Mouse (Mus musculus) kidney, postnatal 0 days (tissue): ENCODE results near the gene Hoxb1. TPM values are rescaled to one million over a fixed set of nuclear protein-coding genes. Genes with fewer than 3 reads are reported as not detected.

Source experiments
- ATAC-seq: fragments of 200-750 bp; cut with Nextera tagmentation; replicated peaks from 2 replicates; pipeline ENCODE4 v1.8.0; 2017; ENCODE audit warnings: low read depth, moderate number of reproducible peaks, moderate TSS enrichment, moderate library complexity; ENCODE audit not compliant: low FRiP score
- DNase-seq: peaks from one replicate; pipeline ENCODE4 v3.0.0-alpha.2; 2016; ENCODE audit warnings: low spot score
- H3K27ac ChIP-seq: fragments of 300-500 bp; sonication (generic); 2 replicates; pipeline ENCODE4 v1.5.1; 2014; ENCODE audit warnings: mild to moderate bottlenecking
- H3K27me3 ChIP-seq: fragments of 300-500 bp; sonication (generic); 2 replicates; pipeline ENCODE4 v1.6.1; 2014; ENCODE audit warnings: low read length, mixed read lengths; ENCODE audit not compliant: insufficient read depth
- H3K36me3 ChIP-seq: fragments of 300-500 bp; sonication (generic); 2 replicates; pipeline ENCODE4 v1.6.1; 2014; ENCODE audit warnings: low read length, mixed read lengths; ENCODE audit not compliant: insufficient read depth
- H3K4me1 ChIP-seq: fragments of 300-500 bp; sonication (generic); replicated peaks from 2 replicates; pipeline ENCODE4 v1.6.1; 2014; ENCODE audit warnings: antibody characterized with exemption, low read length, mixed read lengths; ENCODE audit not compliant: insufficient read depth
- H3K4me2 ChIP-seq: fragments of 300-500 bp; sonication (generic); 2 replicates; pipeline ENCODE4 v1.6.1; 2014; ENCODE audit warnings: mild to moderate bottlenecking, low read length, moderate library complexity, mixed read lengths
- H3K4me3 ChIP-seq: fragments of 300-500 bp; sonication (generic); replicated peaks from 2 replicates; pipeline ENCODE4 v1.5.1; 2014; ENCODE audit warnings: low read depth, low read length
- H3K9ac ChIP-seq: fragments of 300-500 bp; sonication (generic); 2 replicates; pipeline ENCODE4 v1.6.1; 2014; ENCODE audit warnings: low read depth, low read length
- H3K9me3 ChIP-seq: fragments of 300-500 bp; sonication (generic); replicated peaks from 2 replicates; pipeline ENCODE4 v1.6.1; 2016; ENCODE audit warnings: low read length, inconsistent platforms, mixed read lengths
- CTCF ChIP-seq: IDR thresholded peaks from 2 replicates; pipeline ENCODE4 v1.5.1; 2016; ENCODE audit warnings: antibody characterized with exemption, low read depth, mild to moderate bottlenecking, moderate library complexity
- WGBS: fragments of 180-500 bp; shearing (Covaris S2); extraction: QIAGEN DNeasy Blood & Tissue Kit; methylation state at CpG from one replicate; pipeline ENCODE4 v1.1.7; 2014; 5-methylcytosine and 5-hydroxymethylcytosine counted together
- polyA plus RNA-seq: library from polyadenylated mRNA; unstranded; fragments of >200 nt; fragmentation: Nextera tagmentation; extraction: Ambion mirVana; gene quantifications from 2 replicates; pipeline ENCODE4 v1.2.1, GENCODE M21; 2015

Hoxb1 gene
- polyA plus RNA-seq, 1 experiment from 2014 or later: 0.13 TPM

DNA sequence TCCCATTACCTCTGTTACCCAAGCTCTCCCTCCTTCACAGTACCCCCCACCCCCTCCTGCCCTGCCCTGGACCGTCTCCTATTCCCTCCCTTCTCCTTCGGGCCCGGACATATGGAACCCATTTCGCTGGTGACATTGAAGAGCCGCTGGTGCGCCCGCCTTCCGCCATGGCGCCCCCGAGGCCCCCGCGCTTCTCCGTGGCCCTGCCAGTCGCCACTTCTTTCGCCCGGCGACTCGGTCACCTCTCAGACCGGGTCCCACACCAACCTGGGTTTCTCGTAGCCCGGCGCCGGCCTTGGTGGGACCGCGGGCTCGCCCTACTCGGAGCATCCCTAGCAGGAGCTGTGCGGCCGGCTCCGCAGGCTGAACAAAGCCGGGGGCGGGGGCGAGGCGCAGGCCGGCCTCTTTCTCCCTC, 32.9 kb upstream of the Hoxb1 start:
- peaks cover 77% of the 10 kb centered on the region for H3K4me1 ChIP-seq
- WGBS: 11% methylated on average over 35 of the region's 35 CpGs
- ATAC-seq (no peak), DNase-seq (no peak)
- no peak for TF ChIP-seq CTCF
- H3K4me3 ChIP-seq: peak overlapping the region; percentile 33
- H3K27ac ChIP-seq: peak overlapping the region; percentile 96
- H3K9me3 ChIP-seq: no peaks in the 10 kb centered on the region
- peak overlapping the region; percentile 73 for H3K9ac ChIP-seq
- no peaks in the 10 kb centered on the region for H3K27me3 ChIP-seq
- H3K4me2 ChIP-seq: peak overlapping the region; percentile 72
- peaks cover 10% of the 10 kb centered on the region; the same call in 1 of the 2 replicates for H3K36me3 ChIP-seq

DNA sequence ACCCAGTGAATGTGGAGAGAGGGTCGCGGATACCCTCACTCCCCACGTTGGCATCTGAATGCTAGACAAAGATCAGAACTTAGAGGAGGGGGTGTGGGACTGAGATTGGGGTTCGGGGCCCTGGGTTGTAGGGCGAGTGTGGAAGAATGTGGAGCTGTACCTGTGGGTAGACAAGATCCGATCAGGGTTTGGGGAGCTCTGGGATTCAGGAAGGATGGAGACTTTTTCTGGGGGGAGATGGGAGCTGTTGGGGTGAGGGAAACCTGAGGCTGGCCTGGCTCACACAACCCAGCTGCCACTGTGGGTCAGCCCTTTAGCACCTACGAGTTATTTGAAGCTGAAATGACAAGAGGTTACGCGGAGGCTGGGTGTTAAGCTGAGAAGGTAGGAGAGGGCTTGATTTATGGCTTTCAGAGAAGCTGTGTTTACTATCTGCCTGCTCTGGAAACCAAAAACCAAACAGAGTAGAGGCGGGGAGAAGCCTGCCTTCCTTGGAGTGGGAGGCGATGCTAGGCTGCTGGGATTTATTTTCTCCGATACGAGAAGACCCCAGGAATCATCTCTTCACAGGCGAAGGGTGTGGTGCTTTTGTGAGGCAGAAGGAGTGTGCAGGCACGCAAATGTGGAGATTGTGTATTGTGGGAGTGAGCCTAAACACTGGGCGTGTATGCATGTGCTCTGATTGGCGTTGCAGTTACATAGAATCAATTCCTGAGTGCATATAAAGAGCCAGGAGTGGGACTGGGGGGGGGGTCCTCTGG, 32.1 kb upstream of the Hoxb1 start:
- Histone ChIP-seq H3K4me2 (peak overlapping the region; percentile 72), H3K4me3 (peak overlapping the region; percentile 33), H3K27ac (peak overlapping the region; percentile 96), H3K36me3 (peaks cover 10% of the 10 kb centered on the region; the same call in 1 of the 2 replicates), H3K27me3 (no peaks in the 10 kb centered on the region), H3K9me3 (no peaks in the 10 kb centered on the region), H3K4me1 (peaks cover 82% of the 10 kb centered on the region), H3K9ac (peak overlapping the region; percentile 73)
- ATAC-seq: peak; percentile 48
- no peak for TF ChIP-seq CTCF
- WGBS: 12% methylated on average over 17 of the region's 17 CpGs
- DNase-seq: peak; percentile 95

DNA sequence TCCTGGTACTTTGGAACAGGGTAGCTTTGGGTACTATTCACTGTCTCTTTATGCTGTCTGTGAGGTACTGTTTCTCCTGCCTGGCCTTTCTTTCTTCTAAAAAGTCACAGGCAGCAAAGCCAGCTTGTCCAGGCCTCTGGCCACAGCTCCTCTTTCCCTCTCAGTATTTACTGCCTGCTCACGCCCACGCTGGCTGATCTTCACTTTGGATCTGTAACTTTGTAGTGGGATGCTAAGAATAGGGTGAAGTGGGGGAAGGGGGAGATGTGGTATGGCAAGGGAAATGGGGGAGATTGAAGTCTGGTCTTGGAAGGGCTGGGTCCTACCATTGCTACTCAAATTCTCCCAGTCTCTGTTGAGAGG, 31.6 kb upstream of the Hoxb1 start:
- WGBS: 20% methylated on average over 2 of the region's 2 CpGs
- Histone ChIP-seq H3K9ac (peak overlapping the region; percentile 73; the same call in 1 of the 2 replicates), H3K4me1 (peaks cover 83% of the 10 kb centered on the region)

DNA sequence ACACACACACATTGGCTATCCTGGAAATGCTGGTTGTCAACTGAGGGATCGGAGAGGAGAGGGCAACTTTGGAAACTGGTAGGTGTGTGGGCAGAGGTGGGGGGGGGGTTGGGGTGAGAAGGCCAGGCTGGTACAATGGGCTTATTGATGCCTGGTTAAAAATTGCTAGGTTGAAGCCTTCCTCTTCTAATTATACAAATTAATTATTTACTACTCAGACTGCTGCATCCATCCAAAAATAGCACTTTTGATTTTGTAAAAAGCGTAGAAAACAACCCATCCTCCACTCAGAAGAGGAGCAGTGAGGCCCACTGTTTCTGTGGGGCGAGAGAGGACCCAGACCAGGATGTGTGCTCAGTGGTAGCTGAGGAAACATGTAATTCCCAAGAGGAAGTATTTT, 30.6 kb upstream of the Hoxb1 start:
- no peak for TF ChIP-seq CTCF
- Histone ChIP-seq H3K27me3 (no peaks in the 10 kb centered on the region), H3K4me2 (peak overlapping the region; percentile 72), H3K9ac (0 out of 2 replicates have a peak overlapping the region, but pooled peaks have one; percentile 10), H3K27ac (peak overlapping the region; percentile 96), H3K9me3 (no peaks in the 10 kb centered on the region), H3K4me3 (no peak overlapping the region), H3K4me1 (peaks cover 87% of the 10 kb centered on the region), H3K36me3 (peaks cover 10% of the 10 kb centered on the region; the same call in 1 of the 2 replicates)
- ATAC-seq: peak; percentile 29; the same call in 1 of the 2 replicates
- WGBS: 31% methylated on average over 3 of the region's 3 CpGs
- no peak for DNase-seq

More for the DNA sequence above, 31.6 kb upstream of the Hoxb1 start:
- DNase-seq (no peak), ATAC-seq (0 out of 2 replicates have a peak, but pooled peaks have one; percentile 11)
- Histone ChIP-seq H3K36me3 (peaks cover 10% of the 10 kb centered on the region; the same call in 1 of the 2 replicates), H3K4me3 (0 out of 2 replicates have a peak overlapping the region, but pooled peaks have one; percentile 33), H3K27ac (peak overlapping the region; percentile 96), H3K9me3 (no peaks in the 10 kb centered on the region), H3K4me2 (peak overlapping the region; percentile 72), H3K27me3 (no peaks in the 10 kb centered on the region)
- TF ChIP-seq CTCF: no peak

DNA sequence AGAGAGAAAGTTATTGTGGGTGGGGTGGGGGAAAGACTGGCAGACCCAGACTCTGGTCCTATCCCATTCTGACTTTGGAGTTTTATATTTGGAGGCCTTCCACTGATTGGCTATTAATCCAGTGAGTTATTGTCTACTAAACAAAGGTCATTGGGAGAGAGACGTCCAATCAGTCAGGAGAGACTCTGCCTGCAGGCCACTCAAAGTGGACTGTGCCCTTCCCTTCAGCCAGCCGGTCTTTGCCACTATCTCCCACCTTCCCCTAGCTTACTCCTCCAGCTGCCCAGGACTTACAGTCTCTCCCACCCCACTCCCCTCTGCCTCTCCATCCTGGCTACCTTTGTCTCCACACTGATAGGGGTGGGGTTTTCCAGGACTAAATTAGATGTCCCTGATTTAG, 29.0 kb upstream of the Hoxb1 start:
- ATAC-seq: no peak
- peaks cover 80% of the 10 kb centered on the region for H3K4me1 ChIP-seq
- WGBS: 19% methylated on average over 2 of the region's 2 CpGs

DNA sequence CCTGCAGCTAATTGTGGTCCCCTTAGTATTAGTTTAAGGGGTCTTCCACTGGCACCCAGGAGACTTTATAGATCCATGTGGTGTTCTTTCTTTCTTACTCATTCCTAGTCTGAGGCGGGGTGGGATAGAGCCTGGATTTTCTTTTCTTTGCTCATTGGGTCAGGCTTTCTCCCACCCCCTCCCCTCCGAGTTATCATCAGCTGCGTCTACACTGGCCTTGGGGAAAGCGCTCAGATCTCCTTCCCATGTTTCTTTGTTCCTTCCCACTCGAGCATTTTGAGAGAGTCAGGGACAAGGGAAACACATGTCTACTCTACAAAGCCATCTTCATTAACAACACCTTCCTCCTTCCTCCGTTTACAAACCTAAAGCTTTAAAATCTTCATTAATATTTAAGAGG, 28.5 kb upstream of the Hoxb1 start:
- 41% methylated on average over 6 of the region's 6 CpGs for whole genome bisulfite sequencing
- no peaks in the 10 kb centered on the region for H3K9me3 ChIP-seq
- no peak for DNase-seq
- H3K36me3 ChIP-seq: peaks cover 4% of the 10 kb centered on the region; the same call in 1 of the 2 replicates
- peaks cover 79% of the 10 kb centered on the region for H3K4me1 ChIP-seq
- no peak for TF ChIP-seq CTCF
- no peak overlapping the region for H3K9ac ChIP-seq
- ATAC-seq: no peak
- no peaks in the 10 kb centered on the region for H3K27me3 ChIP-seq
- no peak overlapping the region for H3K4me2 ChIP-seq
- no peak overlapping the region for H3K4me3 ChIP-seq
- H3K27ac ChIP-seq: peak overlapping the region; percentile 95

More for the DNA sequence above, 29.0 kb upstream of the Hoxb1 start:
- H3K9me3 ChIP-seq: no peaks in the 10 kb centered on the region
- no peaks in the 10 kb centered on the region for H3K27me3 ChIP-seq
- no peak overlapping the region for H3K4me3 ChIP-seq
- no peak for TF ChIP-seq CTCF
- no peak for DNase-seq
- no peak overlapping the region for H3K9ac ChIP-seq
- peak overlapping the region; percentile 95 for H3K27ac ChIP-seq
- H3K4me2 ChIP-seq: no peak overlapping the region
- peaks cover 4% of the 10 kb centered on the region; the same call in 1 of the 2 replicates for H3K36me3 ChIP-seq
